Mouse (Mus musculus): ENCODE measurements around the gene Cpne4.

- TF ChIP-seq CTCF (IDR thresholded peaks at IDR 0.05; ENCODE audit: low read depth) (no peak), EP300 (IDR thresholded peaks at IDR 0.05; ENCODE audit: low read depth) (no peak)
These were observed 286.0 kb downstream of the Cpne4 start for GRCm38 (mm10) chr9:104832934-104833539.
